Mouse (Mus musculus) MEL (cell line): ENCODE data around the gene Rxra. TPM values are rescaled to one million over a fixed set of nuclear protein-coding genes. Genes with fewer than 3 reads are reported as not detected.
A peak's percentile ranks its signal among the peaks of the same experiment; 100 is the strongest.

Experiments
- DNase-seq: peaks from one replicate; pipeline ENCODE4 v3.0.0; 2011; ENCODE audit warnings: low read depth, low spot score
- H3K27ac ChIP-seq: 2 replicates; pipeline ENCODE4 v1.5.1; 2012; ENCODE audit warnings: low read depth, mild to moderate bottlenecking, control low read depth, low read length, moderate library complexity; ENCODE audit not compliant: control insufficient read depth
- H3K27me3 ChIP-seq, 2 experiments: fragments of 150-350 bp in 1 of 2; sonication (generic) in 1 of 2; 2 replicates each; pipeline ENCODE4 v1.6.1; 2012; ENCODE audit warnings: low read length in 2 of 2, mild to moderate bottlenecking in 2 of 2, improper control_type of control experiment in 1 of 2, moderate library complexity in 1 of 2; ENCODE audit not compliant: insufficient read depth in 2 of 2, control insufficient read depth in 1 of 2
- H3K36me3 ChIP-seq, 2 experiments: 2 replicates each; pipeline ENCODE4 v1.6.1; 2012 to 2014; ENCODE audit warnings: low read length in 2 of 2, improper control_type of control experiment in 1 of 2, inconsistent platforms in 1 of 2, mild to moderate bottlenecking in 1 of 2; ENCODE audit not compliant: insufficient read depth in 2 of 2, control insufficient read depth in 1 of 2
- H3K4me1 ChIP-seq, 2 experiments: fragments of 150-350 bp in 1 of 2; sonication (generic) in 1 of 2; 2 replicates each; pipeline ENCODE4 v1.6.1; 2012; ENCODE audit warnings: low read length in 2 of 2, improper control_type of control experiment in 1 of 2, mild to moderate bottlenecking in 1 of 2; ENCODE audit not compliant: insufficient read depth in 2 of 2, control insufficient read depth in 1 of 2
- H3K4me3 ChIP-seq, 2 experiments: fragments of 150-350 bp in 1 of 2; sonication (generic) in 1 of 2; 2 replicates each; pipeline ENCODE4 v1.5.1; 2012; ENCODE audit warnings: low read depth in 2 of 2, low read length in 2 of 2, mild to moderate bottlenecking in 2 of 2, moderate library complexity in 2 of 2, control low read depth in 1 of 2, improper control_type of control experiment in 1 of 2; ENCODE audit not compliant: control insufficient read depth in 1 of 2, insufficient read depth in 1 of 2
- H3K79me2 ChIP-seq: 2 replicates; pipeline ENCODE4 v1.6.1; 2012; ENCODE audit warnings: mild to moderate bottlenecking, low read length, moderate library complexity; ENCODE audit not compliant: control insufficient read depth, poor library complexity, insufficient read depth
- H3K9ac ChIP-seq: 2 replicates; pipeline ENCODE4 v1.6.1; 2012; ENCODE audit warnings: low read depth, mild to moderate bottlenecking, control low read depth, low read length, moderate library complexity; ENCODE audit not compliant: control insufficient read depth, poor library complexity, severe bottlenecking
- H3K9me3 ChIP-seq: fragments of 150-350 bp; sonication (generic); replicated peaks from 2 replicates; pipeline ENCODE4 v1.6.1; 2012; ENCODE audit warnings: mild to moderate bottlenecking, low read length, improper control_type of control experiment, moderate library complexity; ENCODE audit not compliant: insufficient read depth
- BHLHE40 ChIP-seq: IDR thresholded peaks from 2 replicates; pipeline ENCODE4 v1.6.1; 2012; ENCODE audit warnings: low read depth, mild to moderate bottlenecking, inconsistent platforms, low read length, improper control_type of control experiment, borderline replicate concordance
- CHD2 ChIP-seq: IDR thresholded peaks from 2 replicates; pipeline ENCODE4 v1.6.1; 2011; ENCODE audit warnings: low read length, improper control_type of control experiment
- ELF1 ChIP-seq: IDR thresholded peaks from 2 replicates; pipeline ENCODE4 v1.6.1; 2014; ENCODE audit warnings: low read depth, mild to moderate bottlenecking, inconsistent platforms, low read length, improper control_type of control experiment, moderate library complexity
- GABPA ChIP-seq: IDR thresholded peaks from 2 replicates; pipeline ENCODE4 v1.6.1; 2012; ENCODE audit warnings: low read depth, mild to moderate bottlenecking, inconsistent platforms, low read length, improper control_type of control experiment, moderate library complexity
- KAT2A ChIP-seq: conservative IDR thresholded peaks from 2 replicates; pipeline ENCODE4 v1.6.1; 2012; ENCODE audit warnings: low read depth, low read length, improper control_type of control experiment, inconsistent platforms
- MAFK ChIP-seq: IDR thresholded peaks from 2 replicates; pipeline ENCODE4 v1.6.1; 2011; ENCODE audit warnings: low read depth, mild to moderate bottlenecking, low read length, improper control_type of control experiment, borderline replicate concordance
- MAX ChIP-seq: IDR thresholded peaks from 2 replicates; pipeline ENCODE4 v1.6.1; 2011; ENCODE audit warnings: low read length, improper control_type of control experiment
- MEF2A ChIP-seq: IDR thresholded peaks from 2 replicates; pipeline ENCODE4 v1.6.1; 2014; ENCODE audit warnings: low read depth, mild to moderate bottlenecking, inconsistent platforms, low read length, improper control_type of control experiment; ENCODE audit not compliant: poor library complexity, insufficient replicate concordance, severe bottlenecking; ENCODE audit errors: extremely low read depth
- MXI1 ChIP-seq: IDR thresholded peaks from 2 replicates; pipeline ENCODE4 v1.6.1; 2011; ENCODE audit warnings: mild to moderate bottlenecking, low read depth, low read length, improper control_type of control experiment
- MYC ChIP-seq: IDR thresholded peaks from 2 replicates; pipeline ENCODE4 v1.6.1; 2011; ENCODE audit warnings: low read depth, mild to moderate bottlenecking, low read length, improper control_type of control experiment, moderate library complexity
- NELFE ChIP-seq: IDR thresholded peaks from 2 replicates; pipeline ENCODE4 v1.6.1; 2011; ENCODE audit warnings: low read depth, low read length, improper control_type of control experiment
- NRF1 ChIP-seq: IDR thresholded peaks from 2 replicates; pipeline ENCODE4 v1.6.1; 2014; ENCODE audit warnings: low read depth, mild to moderate bottlenecking, inconsistent platforms, low read length, improper control_type of control experiment, moderate library complexity; ENCODE audit not compliant: poor library complexity, insufficient read depth, severe bottlenecking
- POLR2A ChIP-seq, 2 experiments: IDR thresholded peaks; 2 replicates each; pipeline ENCODE4 v1.6.1; 2011 to 2012; ENCODE audit warnings: low read length in 2 of 2, mild to moderate bottlenecking in 2 of 2, control low read depth in 1 of 2, improper control_type of control experiment in 1 of 2, low read depth in 1 of 2, moderate library complexity in 1 of 2; ENCODE audit not compliant: control insufficient read depth in 1 of 2, insufficient read depth in 1 of 2, poor library complexity in 1 of 2
- POLR2AphosphoS2 ChIP-seq: IDR thresholded peaks from 2 replicates; pipeline ENCODE4 v1.6.1; 2011; ENCODE audit warnings: low read length, improper control_type of control experiment
- POLR2AphosphoS5 ChIP-seq: IDR thresholded peaks from 2 replicates; pipeline ENCODE4 v1.6.1; 2012; ENCODE audit warnings: low read depth, borderline replicate concordance, mild to moderate bottlenecking, inconsistent platforms, low read length, moderate library complexity, mixed read lengths
- RCOR1 ChIP-seq: IDR thresholded peaks from 2 replicates; pipeline ENCODE4 v1.6.1; 2012; ENCODE audit warnings: low read depth, mild to moderate bottlenecking, inconsistent platforms, low read length, improper control_type of control experiment
- TAL1 ChIP-seq: IDR thresholded peaks from 2 replicates; pipeline ENCODE4 v1.6.1; 2012; ENCODE audit warnings: mild to moderate bottlenecking, inconsistent platforms, low read length, moderate library complexity, mixed read lengths
- USF1 ChIP-seq: IDR thresholded peaks from 2 replicates; pipeline ENCODE4 v1.6.1; 2014; ENCODE audit warnings: low read depth, mild to moderate bottlenecking, inconsistent platforms, low read length, improper control_type of control experiment, moderate library complexity
- ZC3H11A ChIP-seq: IDR thresholded peaks from 2 replicates; pipeline ENCODE4 v1.6.1; 2012; ENCODE audit warnings: low read depth, mild to moderate bottlenecking, inconsistent platforms, low read length, improper control_type of control experiment
- ZNF384 ChIP-seq: IDR thresholded peaks from 2 replicates; pipeline ENCODE4 v1.6.1; 2012; ENCODE audit warnings: low read depth, mild to moderate bottlenecking, inconsistent platforms, low read length, improper control_type of control experiment
- polyA plus RNA-seq, 2 experiments: library from polyadenylated mRNA; stranded (reverse) in 1 of 2; unstranded in 1 of 2; fragments of >175 nt in 1 of 2; fragments of >200 nt in 1 of 2; gene quantifications; 2 replicates each; pipeline versions ENCODE4 v1.2.1 to v1.2.4; 2012; ENCODE audit warnings: low replicate concordance in 2 of 2, low read depth in 1 of 2; ENCODE audit not compliant: insufficient read length in 2 of 2, insufficient read depth in 1 of 2, missing spikeins in 1 of 2
- total RNA-seq: library from RNA; depleted of rRNA; stranded (reverse); fragments of 300-350 nt; gene quantifications from 2 replicates; pipeline ENCODE4 v1.2.3, GENCODE M21; 2012

Rxra gene
- total and polyA plus RNA-seq, 3 experiments, result 11.7 to 19.6 TPM; not detected in 1

GRCm38 (mm10) chr2:27665284-27665683, 11.0 kb upstream of the Rxra start (continued):
- TF ChIP-seq USF1 (no peak; the same call in 1 of the 2 replicates), POLR2A (IDR thresholded peaks at IDR 0.05; ENCODE audit: control insufficient read depth in 1 of 2, insufficient read depth in 1 of 2, low read depth in 1 of 2, low read length in 2 of 2, poor library complexity in 1 of 2) (no peak), RCOR1 (peak; percentile 85), MXI1 (peak; percentile 44; the same call in 1 of the 2 replicates), MAFK (no peak), GABPA (no peak), TAL1 (0 out of 2 replicates have a peak, but pooled peaks have one; percentile 14), BHLHE40 (peak; percentile 54; the same call in 1 of the 2 replicates), NRF1 (no peak), POLR2AphosphoS2 (no peak)
- TF ChIP-seq, all 39 proteins: peak for 11

GRCm38 (mm10) chr2:27666719-27667118, 9.5 kb upstream of the Rxra start:
- no peak overlapping the region for H3K9ac ChIP-seq
- no peaks in the 10 kb centered on the region for H3K79me2 ChIP-seq
- TF ChIP-seq NRF1 (no peak), POLR2AphosphoS5 (no peak), CHD2 (no peak), ZNF384 (no peak), MYC (no peak), ZC3H11A (no peak), ELF1 (no peak), KAT2A (no peak), MEF2A (no peak), POLR2A (IDR thresholded peaks at IDR 0.05; ENCODE audit: control insufficient read depth in 1 of 2, insufficient read depth in 1 of 2, low read depth in 1 of 2, low read length in 2 of 2, poor library complexity in 1 of 2) (no peak), POLR2AphosphoS2 (no peak), NELFE (no peak), MAX (no peak), TAL1 (no peak), GABPA (no peak)

More at GRCm38 (mm10) chr2:27666719-27667118, 9.5 kb upstream of the Rxra start:
- H3K9me3 ChIP-seq, result no peaks in the 10 kb centered on the region
- H3K27ac ChIP-seq, result no peak overlapping the region
- no peaks in the 10 kb centered on the region for H3K27me3 ChIP-seq
- peaks cover 0 to 32% of the 10 kb centered on the region in 2 experiments; a peak in 2 of 4 replicates for H3K36me3 ChIP-seq
- DNase-seq, result no peak
- H3K4me3 ChIP-seq, result no peak overlapping the region
- peaks cover 13 to 38% of the 10 kb centered on the region in 2 experiments for H3K4me1 ChIP-seq
